Mouse (Mus musculus): ENCODE data around the gene Dok4.
"Not testable (repeated sequence)": the region's sequence is repeated elsewhere in the genome, so short reads cannot be mapped to it uniquely, and the experiment has no call there.

Dok4 gene

GRCm38 (mm10) chr8:94837662-94838574, 38.2 kb downstream of the Dok4 start, which contains the start of the genes Coq9 and Ciapin1:
TSS of gene Coq9 (plus strand) at chr8:94838321.
TSS of gene Ciapin1 (minus strand) at chr8:94838358.
- peak; percentile 98 for DNase-seq

- DNase-seq = no peak
These were observed 39.5 kb downstream of the Dok4 start for GRCm38 (mm10) chr8:94836456-94837240.

- DNase-seq = not testable (repeated sequence)
These were observed 40.4 kb downstream of the Dok4 start for GRCm38 (mm10) chr8:94835751-94836150.

GRCm38 (mm10) chr8:94833901-94834405, 42.2 kb downstream of the Dok4 start:
- DNase-seq = not testable (repeated sequence)

- no peak for DNase-seq
These were observed 47.8 kb downstream of the Dok4 start for GRCm38 (mm10) chr8:94828284-94828683.

- no peak for DNase-seq
These were observed 49.9 kb downstream of the Dok4 start for GRCm38 (mm10) chr8:94826210-94826609.

- no peak for DNase-seq
These were observed 51.0 kb downstream of the Dok4 start for GRCm38 (mm10) chr8:94825170-94825569.

- peak; percentile 68 for DNase-seq
These were observed 53.2 kb downstream of the Dok4 start for GRCm38 (mm10) chr8:94822637-94823560.

- no peak for DNase-seq
These were observed 54.7 kb downstream of the Dok4 start for GRCm38 (mm10) chr8:94821381-94821780.

- DNase-seq = no peak
These were observed 55.6 kb downstream of the Dok4 start for GRCm38 (mm10) chr8:94820553-94820952.

GRCm38 (mm10) chr8:94819671-94820179, 56.4 kb downstream of the Dok4 start:
- DNase-seq = no peak

GRCm38 (mm10) chr8:94817933-94818332, 58.2 kb downstream of the Dok4 start:
- DNase-seq = no peak

GRCm38 (mm10) chr8:94814556-94814955, 61.6 kb downstream of the Dok4 start:
- peak; percentile 56 for DNase-seq

All from retina, postnatal 1 day (tissue).